Mouse (Mus musculus) spleen, adult 2 months (tissue): Measurements from ENCODE around the gene Apof.

Source experiments
- CTCF ChIP-seq: fragments of 200-500 bp; IDR thresholded peaks from 2 replicates; pipeline ENCODE4 v1.5.1; 2011; ENCODE audit warnings: mild to moderate bottlenecking, inconsistent platforms; ENCODE audit not compliant: insufficient read depth, insufficient read length, insufficient replicate concordance; ENCODE audit errors: extremely low read depth
- POLR2A ChIP-seq: fragments of 200-500 bp; IDR thresholded peaks from 2 replicates; pipeline ENCODE4 v1.6.1; 2011; ENCODE audit warnings: low read depth, low read length, inconsistent platforms

GRCm38 (mm10) chr10:128237807-128238480 is 30.5 kb upstream of the Apof start:
- TF ChIP-seq CTCF: no peak
- TF ChIP-seq POLR2A: no peak
